Mouse (Mus musculus) heart, embryonic 12.5 days (tissue): ENCODE measurements around the gene Fkbp6. TPM values are rescaled to one million over a fixed set of nuclear protein-coding genes. Genes with fewer than 3 reads are reported as not detected.

ENCODE experiments used
- ATAC-seq: fragments of 200-750 bp; cut with Nextera tagmentation; 2 replicates; pipeline ENCODE4 v1.8.0; 2017; ENCODE audit warnings: moderate TSS enrichment, moderate library complexity; ENCODE audit not compliant: insufficient number of reproducible peaks, low FRiP score
- H3K27ac ChIP-seq: fragments of 300-500 bp; sonication (generic); 2 replicates; pipeline ENCODE4 v1.5.1; 2016; ENCODE audit warnings: mild to moderate bottlenecking, moderate library complexity; ENCODE audit not compliant: poor library complexity, severe bottlenecking
- H3K27me3 ChIP-seq: fragments of 300-500 bp; sonication (generic); replicated peaks from 2 replicates; pipeline ENCODE4 v1.6.1; 2016; ENCODE audit warnings: mild to moderate bottlenecking, moderate library complexity
- H3K36me3 ChIP-seq: fragments of 300-500 bp; sonication (generic); 2 replicates; pipeline ENCODE4 v1.6.1; 2016; ENCODE audit warnings: mild to moderate bottlenecking, moderate library complexity
- H3K4me1 ChIP-seq: fragments of 300-500 bp; sonication (generic); replicated peaks from 2 replicates; pipeline ENCODE4 v1.6.1; 2016; ENCODE audit warnings: mild to moderate bottlenecking
- H3K4me2 ChIP-seq: fragments of 300-500 bp; sonication (generic); 2 replicates; pipeline ENCODE4 v1.6.1; 2016; ENCODE audit warnings: mild to moderate bottlenecking, moderate library complexity
- H3K4me3 ChIP-seq: fragments of 300-500 bp; sonication (generic); 2 replicates; pipeline ENCODE4 v1.5.1; 2016; ENCODE audit warnings: mild to moderate bottlenecking
- H3K9ac ChIP-seq: fragments of 300-500 bp; sonication (generic); 2 replicates; pipeline ENCODE4 v1.6.1; 2016; ENCODE audit warnings: mild to moderate bottlenecking, moderate library complexity
- H3K9me3 ChIP-seq: fragments of 300-500 bp; sonication (generic); replicated peaks from 2 replicates; pipeline ENCODE4 v1.6.1; 2016; ENCODE audit warnings: mild to moderate bottlenecking, moderate library complexity
- WGBS: fragments of 180-500 bp; shearing (Covaris S2); methylation state at CpG from one replicate; pipeline ENCODE4 v1.1.7; 2016; 5-methylcytosine and 5-hydroxymethylcytosine counted together
- polyA plus RNA-seq: library from polyadenylated mRNA; unstranded; fragments of >200 nt; fragmentation: Nextera tagmentation; extraction: Ambion mirVana; gene quantifications from 2 replicates; pipeline ENCODE4 v1.2.1, GENCODE M21; 2016

Gene Fkbp6
- polyA plus RNA-seq, 1 experiment from 2014 or later, result 0.22 TPM

DNA sequence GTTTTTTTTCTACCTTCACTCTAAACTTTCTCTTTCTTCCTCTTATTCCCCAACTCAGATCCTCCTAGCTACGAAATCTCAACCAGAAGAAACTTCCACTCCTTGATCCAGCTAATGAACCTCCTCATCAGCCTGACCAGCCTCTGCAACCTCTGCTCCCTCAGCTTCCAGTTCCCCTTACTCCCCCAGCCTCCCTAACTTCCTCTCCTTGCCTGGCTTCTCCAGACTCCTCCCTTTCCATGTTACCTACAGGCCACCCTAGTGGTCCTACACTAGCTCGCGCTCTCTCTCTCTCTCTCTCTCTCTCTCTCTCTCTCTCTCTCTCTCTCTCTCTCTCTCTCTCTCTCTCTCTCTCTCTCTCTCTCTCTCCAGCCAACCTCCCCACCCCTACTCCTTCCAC is 33.7 kb downstream of the Fkbp6 start:
- no peak for ATAC-seq

DNA sequence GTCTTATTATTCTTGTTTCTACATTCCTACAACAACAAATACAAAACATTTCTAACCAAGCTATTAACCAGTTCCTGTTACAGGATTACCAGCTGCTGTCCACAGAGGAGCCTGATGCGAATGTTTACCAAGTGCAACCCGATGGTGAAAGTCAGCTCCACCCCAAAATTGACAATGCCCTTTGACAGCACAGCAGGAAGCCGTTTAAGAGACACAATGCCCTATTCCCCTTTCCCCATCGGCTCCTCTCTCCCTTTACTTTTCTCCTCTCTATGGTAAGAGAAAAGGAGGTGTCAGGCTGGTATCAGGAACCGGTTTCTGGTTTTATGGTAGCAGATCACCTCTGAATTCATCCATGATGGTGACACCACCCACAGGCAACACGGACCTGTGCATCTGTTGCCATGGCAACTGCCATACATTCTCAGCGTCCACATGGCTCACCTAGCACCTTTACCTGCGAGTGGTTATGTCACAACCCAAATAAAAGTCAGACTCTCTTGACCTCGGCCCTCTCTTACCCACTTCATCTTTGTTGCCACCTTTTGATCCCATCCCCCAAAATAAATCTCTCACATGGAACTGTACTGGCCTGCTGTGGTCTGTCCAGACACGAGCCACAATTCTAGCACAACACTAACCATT is 43.4 kb downstream of the Fkbp6 start:
- no peak for ATAC-seq
- H3K4me1 ChIP-seq, result 0 out of 2 replicates have a peak, but pooled peaks cover 6% of the 10 kb centered on the region
- H3K9ac ChIP-seq, result no peak overlapping the region
- no peak overlapping the region for H3K4me3 ChIP-seq
- H3K36me3 ChIP-seq, result no peaks in the 10 kb centered on the region
- 48% methylated on average over 10 of the region's 10 CpGs for WGBS
- no peaks in the 10 kb centered on the region for H3K9me3 ChIP-seq
- H3K27me3 ChIP-seq, result peaks cover 21% of the 10 kb centered on the region; the same call in 1 of the 2 replicates
- H3K4me2 ChIP-seq, result no peak overlapping the region
- no peak overlapping the region for H3K27ac ChIP-seq

More for the DNA sequence above, 33.7 kb downstream of the Fkbp6 start:
- Histone ChIP-seq H3K4me1 (0 out of 2 replicates have a peak, but pooled peaks cover 5% of the 10 kb centered on the region), H3K4me2 (no peak overlapping the region), H3K36me3 (no peaks in the 10 kb centered on the region), H3K9ac (no peak overlapping the region), H3K27ac (no peak overlapping the region), H3K27me3 (no peaks in the 10 kb centered on the region), H3K9me3 (no peaks in the 10 kb centered on the region), H3K4me3 (no peak overlapping the region)
- WGBS, result 76% methylated on average over 3 of the region's 3 CpGs

DNA sequence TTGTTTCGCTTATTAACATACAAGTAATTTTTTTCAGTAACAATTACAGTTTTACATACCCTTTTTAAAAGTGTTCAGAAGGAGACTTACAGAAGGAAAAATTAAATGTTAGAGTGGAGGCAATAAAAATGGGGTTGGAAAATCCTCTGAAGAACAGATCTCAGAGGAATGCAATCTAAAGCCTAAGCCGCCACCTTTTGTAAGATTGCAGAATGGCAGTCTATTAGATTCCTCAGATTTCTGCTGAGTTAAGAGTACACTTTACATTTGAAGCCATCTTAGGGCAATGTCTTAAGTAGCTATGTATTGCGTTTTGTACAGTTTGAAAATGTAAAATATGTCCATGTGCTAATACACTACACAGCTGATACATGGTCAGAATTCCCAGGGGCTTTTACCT is 47.4 kb downstream of the Fkbp6 start:
- Histone ChIP-seq H3K9me3 (no peaks in the 10 kb centered on the region), H3K4me3 (no peak overlapping the region), H3K9ac (no peak overlapping the region), H3K27ac (no peak overlapping the region), H3K27me3 (0 out of 2 replicates have a peak, but pooled peaks cover 16% of the 10 kb centered on the region), H3K36me3 (no peaks in the 10 kb centered on the region), H3K4me2 (no peak overlapping the region), H3K4me1 (no peaks in the 10 kb centered on the region)
- no peak for ATAC-seq
- 78% methylated on average over 3 of the region's 3 CpGs for whole genome bisulfite sequencing

DNA sequence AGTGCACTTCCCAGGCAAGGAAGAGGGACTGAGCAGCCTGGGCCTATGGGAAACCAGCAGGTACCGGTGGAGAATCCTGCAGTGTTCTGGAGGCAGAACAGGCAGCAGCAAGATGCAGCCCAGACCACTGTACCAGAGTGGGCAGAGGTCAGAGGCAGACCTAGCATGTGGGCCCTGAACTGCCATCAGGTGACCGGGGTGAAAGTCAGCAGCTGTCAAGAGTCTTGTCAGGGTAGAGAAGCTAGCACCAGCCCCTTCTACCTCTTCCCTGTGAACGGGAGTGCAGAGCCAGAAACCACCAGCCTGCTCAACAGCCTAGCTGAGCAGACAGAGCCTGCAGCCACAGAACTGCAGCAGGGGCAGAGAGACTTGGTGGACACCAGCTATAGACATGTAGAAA is 47.9 kb downstream of the Fkbp6 start:
- H3K4me2 ChIP-seq, result no peak overlapping the region
- H3K4me1 ChIP-seq, result no peaks in the 10 kb centered on the region
- no peak for ATAC-seq
- WGBS, result 23% methylated on average over 3 of the region's 3 CpGs
- no peak overlapping the region for H3K9ac ChIP-seq
- no peak overlapping the region for H3K4me3 ChIP-seq
- no peak overlapping the region for H3K27ac ChIP-seq
- no peaks in the 10 kb centered on the region for H3K36me3 ChIP-seq
- 0 out of 2 replicates have a peak, but pooled peaks cover 16% of the 10 kb centered on the region for H3K27me3 ChIP-seq
- H3K9me3 ChIP-seq, result no peaks in the 10 kb centered on the region

DNA sequence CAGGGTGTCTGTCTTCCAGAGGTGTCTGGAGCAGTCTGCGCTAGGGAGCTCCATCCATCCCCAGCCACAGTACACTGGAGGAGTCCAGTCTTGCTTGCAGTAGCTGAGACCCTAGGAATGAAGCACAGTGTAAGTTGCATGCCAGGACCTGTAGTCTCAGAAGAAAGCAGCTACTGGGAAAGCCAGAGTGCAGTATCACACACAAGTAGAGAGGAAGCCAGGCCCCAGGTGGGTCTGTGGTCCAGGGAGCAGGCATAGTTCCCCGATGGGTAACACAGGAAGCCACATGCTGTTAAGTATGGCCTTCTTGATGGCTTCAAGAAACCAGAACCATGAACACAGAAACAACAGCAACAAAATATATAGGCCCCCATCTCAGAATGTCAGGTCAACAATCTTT is 57.8 kb downstream of the Fkbp6 start:
- Histone ChIP-seq H3K4me1 (no peaks in the 10 kb centered on the region), H3K27me3 (0 out of 2 replicates have a peak, but pooled peaks cover 3% of the 10 kb centered on the region), H3K4me2 (no peak overlapping the region), H3K9ac (no peak overlapping the region), H3K27ac (no peak overlapping the region), H3K9me3 (no peaks in the 10 kb centered on the region), H3K4me3 (no peak overlapping the region), H3K36me3 (no peaks in the 10 kb centered on the region)
- 86% methylated on average over 2 of the region's 2 CpGs for WGBS
- ATAC-seq, result no peak

DNA sequence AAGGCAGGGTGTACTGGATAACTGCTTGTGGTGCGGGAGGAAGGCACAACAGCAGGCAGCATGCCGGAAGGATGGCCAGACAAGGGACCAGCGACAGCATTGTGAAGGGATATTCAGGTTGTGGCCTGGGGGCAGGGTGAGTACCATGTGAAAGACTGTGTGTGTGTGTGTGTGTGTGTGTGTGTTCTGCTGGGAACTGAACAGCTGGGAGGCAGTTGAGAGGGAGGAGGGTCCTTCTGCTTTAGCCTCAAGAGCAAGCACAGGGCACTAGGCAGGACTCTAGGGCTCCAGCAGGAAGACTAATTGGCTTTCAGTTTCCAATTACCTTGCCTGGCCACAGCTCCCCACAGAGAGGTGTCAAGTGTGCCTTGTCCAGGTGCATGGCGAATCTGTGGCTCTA is 58.7 kb downstream of the Fkbp6 start:
- 65% methylated on average over 4 of the region's 4 CpGs for WGBS
- H3K27ac ChIP-seq, result no peak overlapping the region
- H3K4me2 ChIP-seq, result no peak overlapping the region

DNA sequence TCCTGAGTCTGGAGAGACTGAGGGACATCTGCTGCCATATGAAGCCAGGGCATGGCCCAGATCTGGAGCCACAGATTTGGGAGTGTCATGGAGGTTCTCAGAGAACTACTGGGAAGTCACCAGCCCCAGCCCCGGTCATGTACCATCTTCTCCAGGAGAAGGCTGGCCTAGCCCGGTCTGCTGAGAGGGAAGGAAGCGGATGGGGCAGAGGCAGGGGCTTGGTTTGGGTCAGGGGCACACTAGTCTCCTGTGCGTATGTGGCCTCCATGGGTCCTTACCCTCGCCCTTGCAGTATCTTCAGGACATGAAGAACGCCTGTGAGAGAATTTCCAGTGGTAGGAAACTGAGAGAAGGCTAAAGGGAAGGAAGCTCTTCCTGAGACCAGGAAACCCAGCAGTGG is 59.1 kb downstream of the Fkbp6 start:
- 65% methylated on average over 6 of the region's 6 CpGs for WGBS
- H3K27me3 ChIP-seq, result 0 out of 2 replicates have a peak, but pooled peaks cover 5% of the 10 kb centered on the region
- H3K36me3 ChIP-seq, result no peaks in the 10 kb centered on the region
- H3K27ac ChIP-seq, result no peak overlapping the region
- H3K4me3 ChIP-seq, result no peak overlapping the region
- no peaks in the 10 kb centered on the region for H3K4me1 ChIP-seq
- H3K9ac ChIP-seq, result no peak overlapping the region
- H3K4me2 ChIP-seq, result no peak overlapping the region
- no peaks in the 10 kb centered on the region for H3K9me3 ChIP-seq
- no peak for ATAC-seq

More for the DNA sequence above, 58.7 kb downstream of the Fkbp6 start:
- H3K36me3 ChIP-seq, result no peaks in the 10 kb centered on the region
- H3K27me3 ChIP-seq, result 0 out of 2 replicates have a peak, but pooled peaks cover 5% of the 10 kb centered on the region
- H3K4me3 ChIP-seq, result no peak overlapping the region
- no peaks in the 10 kb centered on the region for H3K4me1 ChIP-seq
- ATAC-seq, result no peak
- no peak overlapping the region for H3K9ac ChIP-seq
- no peaks in the 10 kb centered on the region for H3K9me3 ChIP-seq

DNA sequence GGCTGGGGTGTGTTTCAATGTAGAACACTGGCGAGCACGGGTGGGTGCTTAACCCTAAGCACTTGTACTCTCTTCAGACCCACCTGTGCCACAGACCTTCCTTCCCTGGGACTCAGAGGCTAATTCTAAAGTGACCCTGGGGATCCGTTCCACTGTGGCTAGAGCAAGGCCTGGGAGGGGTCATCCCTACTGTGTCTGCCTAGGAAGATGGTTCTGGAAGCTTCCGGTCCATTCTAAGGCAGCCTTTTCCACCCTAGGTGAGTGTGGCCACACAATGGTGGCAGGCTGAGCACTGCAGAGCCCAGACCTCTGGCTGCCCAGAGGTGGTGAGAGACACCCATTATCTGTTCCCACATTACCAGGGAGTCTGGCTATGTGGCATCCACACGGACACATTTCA is 62.9 kb downstream of the Fkbp6 start:
- Histone ChIP-seq H3K27me3 (0 out of 2 replicates have a peak, but pooled peaks cover 5% of the 10 kb centered on the region), H3K27ac (no peak overlapping the region), H3K4me2 (no peak overlapping the region), H3K4me1 (no peaks in the 10 kb centered on the region), H3K4me3 (no peak overlapping the region), H3K9ac (no peak overlapping the region), H3K9me3 (no peaks in the 10 kb centered on the region), H3K36me3 (no peaks in the 10 kb centered on the region)
- 68% methylated on average over 5 of the region's 5 CpGs for WGBS
- no peak for ATAC-seq

DNA sequence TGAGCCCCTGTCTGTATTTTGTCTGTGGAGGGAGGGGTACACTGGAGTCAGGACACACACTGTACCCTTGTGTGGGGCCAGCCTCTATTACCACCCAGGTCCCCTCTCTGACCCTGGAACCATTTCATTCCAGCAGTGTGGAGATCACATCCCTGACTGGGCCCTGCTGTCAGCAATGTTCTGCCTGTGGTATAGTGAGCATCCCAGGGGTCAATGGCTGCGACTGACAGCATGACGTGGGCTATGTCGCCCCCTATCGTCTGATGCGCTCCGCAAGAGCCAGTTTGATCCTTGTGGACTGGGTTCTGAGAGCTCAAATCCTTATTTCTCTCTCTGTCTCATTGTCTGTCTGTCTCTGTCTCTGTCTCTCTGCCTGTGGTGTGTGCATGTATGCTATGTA is 63.7 kb downstream of the Fkbp6 start:
- no peak overlapping the region for H3K4me2 ChIP-seq
- no peaks in the 10 kb centered on the region for H3K9me3 ChIP-seq
- ATAC-seq, result peak; percentile 56; the same call in 1 of the 2 replicates
- no peaks in the 10 kb centered on the region for H3K36me3 ChIP-seq
- no peak overlapping the region for H3K27ac ChIP-seq
- H3K9ac ChIP-seq, result no peak overlapping the region
- 3% methylated on average over 6 of the region's 6 CpGs for WGBS
- 0 out of 2 replicates have a peak, but pooled peaks cover 5% of the 10 kb centered on the region for H3K27me3 ChIP-seq
- no peaks in the 10 kb centered on the region for H3K4me1 ChIP-seq
- no peak overlapping the region for H3K4me3 ChIP-seq

DNA sequence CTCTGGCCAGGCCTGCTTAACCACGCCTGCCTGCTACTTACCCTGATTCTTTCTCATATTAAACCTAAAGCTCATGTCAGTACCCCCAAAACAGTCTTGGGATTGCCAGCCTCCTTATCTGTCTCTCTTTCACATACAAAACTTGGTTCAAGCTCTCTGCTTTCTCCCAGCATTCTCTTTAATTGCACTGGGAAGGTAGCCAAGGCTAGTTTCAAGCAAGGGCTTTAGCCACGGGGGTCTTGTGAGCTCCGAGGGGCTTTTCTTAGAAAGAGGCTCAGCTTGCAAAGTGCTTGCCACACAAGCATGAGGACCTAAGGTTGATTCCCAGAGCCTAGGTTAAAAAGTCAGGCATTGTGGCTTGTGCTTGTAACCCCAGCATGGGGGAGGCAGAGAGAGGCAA is 64.6 kb downstream of the Fkbp6 start:
- no peaks in the 10 kb centered on the region for H3K9me3 ChIP-seq
- WGBS, result 78% methylated on average over 3 of the region's 3 CpGs
- H3K4me3 ChIP-seq, result no peak overlapping the region
- H3K4me2 ChIP-seq, result no peak overlapping the region
- H3K9ac ChIP-seq, result no peak overlapping the region; the same call in 1 of the 2 replicates
- 0 out of 2 replicates have a peak, but pooled peaks cover 5% of the 10 kb centered on the region for H3K27me3 ChIP-seq
- no peak overlapping the region for H3K27ac ChIP-seq
- ATAC-seq, result no peak
- H3K36me3 ChIP-seq, result no peaks in the 10 kb centered on the region
- 0 out of 2 replicates have a peak, but pooled peaks cover 2% of the 10 kb centered on the region for H3K4me1 ChIP-seq

DNA sequence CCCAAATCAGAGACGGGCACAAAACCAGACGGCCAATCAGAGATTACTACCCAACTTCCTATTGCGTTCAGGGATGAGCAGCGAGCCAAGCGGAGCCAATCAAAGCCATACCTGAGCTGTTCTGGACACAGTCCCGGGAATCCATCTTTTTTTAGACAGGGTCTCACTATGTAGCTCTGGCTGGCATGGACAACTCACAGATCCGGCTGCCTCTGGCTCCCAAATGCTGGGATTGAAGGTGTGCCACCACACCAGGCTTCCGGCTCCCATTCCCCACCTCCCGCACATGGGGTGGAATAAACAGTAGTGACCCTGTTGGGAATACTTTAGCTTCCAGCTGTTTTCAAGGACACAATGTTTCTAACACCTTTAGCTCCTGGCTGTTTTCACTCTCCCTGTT is 69.6 kb downstream of the Fkbp6 start:
- no peak for ATAC-seq
- Histone ChIP-seq H3K4me2 (no peak overlapping the region), H3K9me3 (no peaks in the 10 kb centered on the region), H3K27me3 (no peaks in the 10 kb centered on the region), H3K27ac (no peak overlapping the region), H3K4me1 (peaks cover 13% of the 10 kb centered on the region), H3K9ac (no peak overlapping the region), H3K36me3 (no peaks in the 10 kb centered on the region), H3K4me3 (no peak overlapping the region)
- 64% methylated on average over 9 of the region's 9 CpGs for WGBS

DNA sequence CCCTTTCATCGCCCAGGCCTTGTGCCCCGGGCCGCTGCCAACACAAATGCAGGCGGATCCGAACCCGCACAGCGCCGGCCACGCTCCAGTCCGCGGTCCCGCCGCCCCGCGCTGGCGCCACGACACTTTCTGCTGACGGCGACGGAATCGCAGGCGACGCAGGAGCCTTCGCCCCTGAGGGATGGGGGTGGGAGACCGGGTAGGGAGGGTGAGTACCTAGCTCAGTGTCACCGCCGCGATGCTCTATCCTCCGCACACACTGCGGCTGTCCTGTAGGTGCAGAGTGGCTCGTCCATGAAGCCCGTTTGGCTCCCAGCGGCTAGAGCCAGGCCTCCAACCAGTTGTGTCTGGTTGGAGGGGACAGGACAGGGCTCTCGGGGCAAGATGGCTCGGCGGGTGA is 73.2 kb downstream of the Fkbp6 start:
- Histone ChIP-seq H3K9ac (peak overlapping the region; percentile 72), H3K4me2 (peak overlapping the region; percentile 73), H3K4me1 (peaks cover 28% of the 10 kb centered on the region), H3K27ac (no peak overlapping the region; the same call in 1 of the 2 replicates), H3K4me3 (peak overlapping the region; percentile 42), H3K9me3 (no peaks in the 10 kb centered on the region), H3K36me3 (no peaks in the 10 kb centered on the region), H3K27me3 (no peaks in the 10 kb centered on the region)
- WGBS, result 3% methylated on average over 36 of the region's 36 CpGs
- no peak for ATAC-seq
